Mouse (Mus musculus) olfactory bulb, adult 2 months (tissue): ENCODE results near the gene Mogs.

ENCODE experiments used
- CTCF ChIP-seq: fragments of 200-500 bp; IDR thresholded peaks from 2 replicates; pipeline ENCODE4 v1.5.1; 2012; ENCODE audit warnings: low read depth, mild to moderate bottlenecking, low read length, moderate library complexity; ENCODE audit not compliant: insufficient read depth
- POLR2A ChIP-seq: fragments of 200-500 bp; IDR thresholded peaks from 2 replicates; pipeline ENCODE4 v1.6.1; 2012; ENCODE audit warnings: mild to moderate bottlenecking, low read depth, low read length, moderate library complexity; ENCODE audit not compliant: insufficient read depth

DNA sequence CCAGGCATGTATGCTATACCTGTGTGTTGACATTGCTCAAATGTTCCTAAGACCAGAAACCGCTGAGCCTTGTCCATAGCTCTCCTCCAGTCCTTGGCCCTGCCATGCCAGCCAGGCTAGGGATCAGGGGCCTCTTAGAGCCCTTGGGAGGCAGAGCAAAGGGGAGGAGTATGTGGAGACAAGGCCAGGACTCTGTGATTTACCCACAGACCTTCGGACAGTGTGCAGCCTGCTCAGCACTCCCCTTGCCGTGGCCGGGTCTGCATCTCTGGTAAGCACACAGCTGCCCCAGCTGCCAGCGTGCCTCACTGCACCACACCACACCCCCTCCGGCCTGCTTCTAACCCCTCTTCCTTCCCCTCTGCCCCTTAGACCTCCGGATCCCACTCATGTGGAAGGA lies 32.0 kb downstream of the Mogs start:
- TF ChIP-seq CTCF (no peak), POLR2A (no peak)
